Mouse (Mus musculus) lung, postnatal 0 days (tissue): ENCODE results near the gene Tbc1d30.

Source experiments
- CTCF ChIP-seq: IDR thresholded peaks from 2 replicates; pipeline ENCODE4 v1.5.1; 2016; ENCODE audit warnings: antibody characterized with exemption, mild to moderate bottlenecking
- EP300 ChIP-seq: IDR thresholded peaks from 2 replicates; pipeline ENCODE4 v1.6.1; 2016; ENCODE audit warnings: antibody characterized with exemption, mild to moderate bottlenecking, control low read depth

DNA sequence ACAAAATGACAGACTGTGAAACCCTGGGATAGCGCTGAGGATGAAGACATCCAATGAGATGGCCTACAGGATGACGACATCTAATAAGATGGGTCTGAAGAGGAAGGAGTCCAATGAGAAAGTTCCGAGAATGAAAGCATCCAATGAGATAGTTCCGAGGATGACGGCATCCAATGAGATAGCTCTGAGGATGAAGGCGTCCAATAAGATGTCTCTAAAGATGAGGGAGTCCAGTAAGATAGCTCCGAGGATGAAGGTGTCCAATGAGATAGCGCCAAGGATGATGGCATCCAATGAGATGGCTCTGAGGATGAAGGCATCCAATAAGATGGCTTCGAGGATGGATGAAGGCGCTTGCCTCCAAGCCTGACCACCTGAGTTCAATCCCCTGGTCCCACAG is 8.8 kb downstream of the Tbc1d30 start:
- TF ChIP-seq CTCF = no peak
- no peak for TF ChIP-seq EP300
